Mouse (Mus musculus) B cell, adult 62 days (primary cell): ENCODE results near the gene Gemin6. TPM values are rescaled to one million over a fixed set of nuclear protein-coding genes. Genes with fewer than 3 reads are reported as not detected.

Source experiments
- total RNA-seq: library from RNA; stranded (reverse); gene quantifications from 4 replicates; pipeline ENCODE4 v1.2.4, GENCODE M21; 2023

Gene Gemin6
- total RNA-seq = 2.9 to 5.0 TPM (median 4.6 TPM) in 4 replicates

GRCm38 (mm10) chr17:80224326-80225116 lies at the start of gene Gemin6:
Gemin6 (plus strand) TSS chr17:80224441.

GRCm38 (mm10) chr17:80206671-80207581 lies 17.3 kb upstream of the Gemin6 start, which contains the start of the genes Srsf7 and Ttc39d:
Srsf7 (minus strand) TSS chr17:80207307.
Ttc39d (plus strand) TSS chr17:80207460.

Other genes starting within 250 kb of the Gemin6 start
- gene Hnrnpll, start 162.1 kb upstream of the Gemin6 start, total RNA-seq = 0.18 to 0.72 TPM (median 0.50 TPM) in 4 replicates
- 0.98 to 2.7 TPM (median 1.4 TPM) in 4 replicates for gene Galm, start 97.0 kb upstream of the Gemin6 start, total RNA-seq
- gene Srsf7, start 17.1 kb upstream of the Gemin6 start, total RNA-seq = 355 to 387 TPM (median 367 TPM) in 4 replicates
- 0.22 to 0.39 TPM in 2 of 4 replicates, not detected in the others for gene Ttc39d, start 17.0 kb upstream of the Gemin6 start, total RNA-seq
- gene Morn2, start 65.8 kb downstream of the Gemin6 start, total RNA-seq = 1.3 to 3.9 TPM (median 2.5 TPM) in 4 replicates
- gene Dhx57, start 66.0 kb downstream of the Gemin6 start, total RNA-seq = 46.8 to 48.3 TPM (median 47.6 TPM) in 4 replicates
- gene Arhgef33, start 83.0 kb downstream of the Gemin6 start, total RNA-seq = 0.95 TPM in 1 of 4 replicates, not detected in the others
- not detected in 4 replicates for gene Gm10190, start 149.1 kb downstream of the Gemin6 start, total RNA-seq